8 mouse cellular contexts compared by ENCODE assay signal in genomic region chr15:85042361-85042954, GRCm38 (mm10). TPM values are rescaled to one million over a fixed set of nuclear protein-coding genes. Genes with fewer than 3 reads are reported as not detected.
A peak's percentile ranks its signal among the peaks of the same experiment; 100 is the strongest.
DNase-seq lines count a peak whose midpoint lies in the region; ATAC-seq lines count a peak whose summit lies in the region.

No protein-coding gene starts in this region.

- H3K9me3 ChIP-seq in hindbrain, embryonic 14.5 days (ENCODE audit: control insufficient read depth, low read length), result no peaks in the 10 kb centered on the region

- H3K27ac ChIP-seq in hindbrain, embryonic 14.5 days, result peak overlapping the region; percentile 82

- peak; percentile 66; the same call in 1 of the 2 replicates for ATAC-seq in hindbrain, embryonic 14.5 days (ENCODE audit: low FRiP score)

- WGBS in hindbrain, embryonic 14.5 days, result 6% methylated on average over 4 of the region's 4 CpGs

- H3K36me3 ChIP-seq in hindbrain, embryonic 14.5 days (replicated peaks; ENCODE audit: control insufficient read depth, insufficient read depth), result peaks cover 21% of the 10 kb centered on the region

- H3K4me3 ChIP-seq in hindbrain, embryonic 14.5 days (replicated peaks; ENCODE audit: low read length), result no peak overlapping the region

- 0 out of 2 replicates have a peak overlapping the region, but pooled peaks have one; percentile 3 for H3K9ac ChIP-seq in hindbrain, embryonic 14.5 days

- H3K4me1 ChIP-seq in hindbrain, embryonic 14.5 days (replicated peaks; ENCODE audit: control insufficient read depth, insufficient read depth, low read length), result peaks cover 35% of the 10 kb centered on the region

- H3K27me3 ChIP-seq in hindbrain, embryonic 14.5 days (ENCODE audit: control insufficient read depth, insufficient read depth, low read length), result no peaks in the 10 kb centered on the region

- peak; percentile 96 for DNase-seq in Muller cell, postnatal 12 days (ENCODE audit: inconsistent ontology term)
- DNase-seq in cerebellum, postnatal 10 days, result peak; percentile 68 to 77
- peak; percentile 23 to 49 for DNase-seq in frontal cortex, postnatal 25 days (ENCODE audit: low spot score in 2 of 2)
- peak; percentile 78 for DNase-seq in hindbrain, embryonic 14.5 days (ENCODE audit: low spot score)
- peak; percentile 58 to 78 for DNase-seq in layer of hippocampus, postnatal 14 days (ENCODE audit: low spot score in 2 of 2)
- DNase-seq in lung, postnatal 14 days, result peak; percentile 83
- peak; percentile 82 for DNase-seq in retina, embryonic 14.5 days (ENCODE audit: low spot score)
- DNase-seq in thymus, postnatal 4 days, result peak; percentile 77

- peak overlapping the region; percentile 18; the same call in 1 of the 2 replicates for H3K4me2 ChIP-seq in hindbrain, embryonic 14.5 days (replicated peaks)

RNA-seq across cellular contexts. Expression of gene Fam118a, which starts 13.7 kb away (rescaled TPM):
- polyA plus RNA-seq in hindbrain, embryonic 14.5 days (2014; fragmentation: Nextera tagmentation; extraction: Ambion mirVana), result 30.5 and 32.3 TPM in 2 replicates
- total RNA-seq in layer of hippocampus, postnatal 14 days (2021), result 10 to 100 TPM; 26.2 to 27.3 TPM

RNA-seq across cellular contexts. Expression of gene Upk3a, which starts 25.5 kb away (rescaled TPM):
- polyA plus RNA-seq in hindbrain, embryonic 14.5 days (2014; fragmentation: Nextera tagmentation; extraction: Ambion mirVana), result 0.89 and 1.4 TPM in 2 replicates
- total RNA-seq in layer of hippocampus, postnatal 14 days (2021), result not detected

RNA-seq across cellular contexts. Expression of gene 5031439G07Rik, which starts 54.1 kb away (rescaled TPM):
- polyA plus RNA-seq in hindbrain, embryonic 14.5 days (2014; fragmentation: Nextera tagmentation; extraction: Ambion mirVana), result 19.2 and 27.8 TPM in 2 replicates
- 100 to 1,000 TPM; 114 TPM for total RNA-seq in layer of hippocampus, postnatal 14 days (2021)

Comparison
In these comparisons a context has a peak if more than half of its experiments do, and no peak if none do; other contexts are left out.
1. DNase-seq: peak in every context shown above with its lines; median percentile 96 in Muller cell, postnatal 12 days; 83 in lung, postnatal 14 days; 82 in retina, embryonic 14.5 days; 78 in hindbrain, embryonic 14.5 days; 77 in thymus, postnatal 4 days; 72 in cerebellum, postnatal 10 days; 68 in layer of hippocampus, postnatal 14 days; 36 in frontal cortex, postnatal 25 days.